Mouse (Mus musculus) G1E (cell line): Measurements from ENCODE around the gene Pibf1.

Source experiments
- CTCF ChIP-seq: IDR thresholded peaks from 2 replicates; pipeline ENCODE4 v1.5.1; 2012; ENCODE audit warnings: low read depth, low read length, inconsistent platforms, mixed read lengths
- GATA1 ChIP-seq: IDR thresholded peaks from 2 replicates; pipeline ENCODE4 v1.6.1; 2012; ENCODE audit warnings: borderline replicate concordance, low read length, inconsistent platforms, mixed read lengths
- POLR2AphosphoS5 ChIP-seq: IDR thresholded peaks from 2 replicates; pipeline ENCODE4 v1.6.1; 2012; ENCODE audit warnings: low read depth, low read length, inconsistent platforms; ENCODE audit not compliant: insufficient replicate concordance
- TAL1 ChIP-seq: conservative IDR thresholded peaks from 2 replicates; pipeline ENCODE4 v1.6.1; 2012; ENCODE audit warnings: low read depth, low read length, inconsistent platforms, mixed read lengths

- TF ChIP-seq CTCF (no peak), GATA1 (no peak), TAL1 (no peak), POLR2AphosphoS5 (no peak)
Measured at GRCm38 (mm10) chr14:99099267-99099966, at the start of gene Pibf1, which contains the start of gene Dis3.
